Mouse (Mus musculus) erythroid progenitor cell, adult 5-6 weeks (primary cell): ENCODE measurements around the gene Grk2. TPM values are rescaled to one million over a fixed set of nuclear protein-coding genes. Genes with fewer than 3 reads are reported as not detected.

Experiments used
- ATAC-seq: replicated peaks from 2 replicates; pipeline ENCODE4 v1.8.0; 2016; ENCODE audit warnings: moderate number of reproducible peaks, mild to moderate bottlenecking, moderate TSS enrichment, inconsistent platforms; ENCODE audit not compliant: poor library complexity, low FRiP score, severe bottlenecking
- total RNA-seq, 2 experiments: library from RNA; stranded (forward) in 1 of 2; stranded (reverse) in 1 of 2; fragments of 150-400 nt in 1 of 2; fragments of 186-747, 209-891 nt in 1 of 2; gene quantifications; 2 replicates each; pipeline versions ENCODE4 v1.2.3 to v1.2.4; 2015 to 2017; ENCODE audit warnings: low replicate concordance in 2 of 2

Grk2 gene
- 71.3 and 72.8 TPM in 2 replicates for total RNA-seq (2015; ENCODE audit: low replicate concordance)
- 40.5 and 47.1 TPM in 2 replicates for total RNA-seq (2017; ENCODE audit: low replicate concordance)

DNA sequence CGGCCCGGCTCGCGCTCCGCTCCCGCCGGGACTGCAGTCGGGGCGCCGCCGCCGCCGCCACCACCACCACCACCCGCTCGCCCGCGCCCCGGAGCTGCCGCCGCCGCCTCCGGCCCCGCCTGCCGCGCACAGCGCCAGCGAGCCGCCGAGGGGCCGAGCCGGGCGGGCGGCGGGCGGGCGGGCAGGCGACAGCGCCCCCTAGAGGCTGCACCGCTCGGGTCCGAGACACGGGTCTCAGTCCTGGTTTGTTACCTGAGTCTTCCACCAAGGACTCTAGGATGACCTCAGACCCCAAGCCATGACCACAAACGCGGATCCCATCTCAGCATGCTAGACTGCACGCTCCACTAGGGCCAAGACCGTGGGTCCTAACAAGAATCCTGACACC is at the start of gene Grk2:
TSS of gene Grk2 (minus strand) at position 33 of the 388 bp plus-strand sequence.
- peak; percentile 71 for ATAC-seq

DNA sequence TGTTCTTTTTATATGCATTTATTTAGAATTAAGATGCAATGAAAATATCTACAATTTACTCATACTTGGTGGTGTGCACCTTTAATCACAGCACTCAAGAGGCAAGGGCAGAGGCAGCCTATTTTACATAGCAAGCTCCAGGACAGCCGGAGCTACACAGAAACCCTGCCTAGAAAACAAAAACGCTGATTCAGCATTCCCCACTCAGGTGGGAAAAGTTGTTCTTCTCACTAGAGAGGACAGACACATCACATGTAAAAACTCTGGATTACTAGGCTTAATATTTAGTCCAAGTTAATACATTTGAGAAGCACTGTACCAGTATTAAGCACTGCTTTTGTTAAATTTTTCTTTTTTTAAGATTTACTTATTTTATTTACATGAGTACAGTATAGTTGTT is 43.4 kb upstream of the Grk2 start:
- ATAC-seq, result no peak

DNA sequence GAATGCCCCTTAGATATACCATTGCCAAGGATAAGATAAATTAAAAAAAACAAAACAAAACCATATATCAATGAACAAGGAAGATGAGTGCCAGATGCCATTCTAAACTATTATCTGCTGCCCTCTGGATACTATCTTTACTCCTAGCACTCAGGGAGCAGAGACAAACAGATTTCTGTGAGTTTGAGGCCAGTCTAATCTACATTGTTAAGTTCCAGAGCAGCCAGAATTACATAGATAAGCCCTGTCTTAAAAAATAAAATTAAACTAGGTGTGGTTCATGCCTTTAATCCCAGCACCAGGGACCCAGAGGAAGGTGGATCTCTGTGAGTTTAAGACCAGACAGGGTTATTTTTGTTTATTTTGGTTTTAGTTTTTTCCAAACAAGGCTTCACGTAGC is 40.5 kb upstream of the Grk2 start:
- no peak for ATAC-seq

DNA sequence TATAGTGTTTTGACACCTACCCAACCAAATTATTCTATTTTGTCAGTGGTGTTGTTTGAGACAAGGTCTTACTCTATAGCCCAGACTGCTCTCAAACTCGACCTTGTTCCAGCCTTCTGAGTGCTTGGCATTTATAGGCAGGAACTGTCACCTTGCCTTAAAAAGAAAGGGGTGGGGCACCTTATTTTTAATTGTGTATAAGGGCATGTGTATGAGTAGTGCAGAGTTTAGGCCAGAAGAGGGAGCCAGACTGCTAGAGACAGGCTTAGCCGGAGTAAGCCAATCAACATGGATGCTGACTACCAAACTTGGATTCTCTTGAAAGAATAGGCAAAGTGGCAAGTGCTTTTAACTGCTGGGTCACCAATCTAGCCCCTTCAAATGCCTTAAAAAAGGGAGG is 32.1 kb upstream of the Grk2 start:
- ATAC-seq, result peak; percentile 65

DNA sequence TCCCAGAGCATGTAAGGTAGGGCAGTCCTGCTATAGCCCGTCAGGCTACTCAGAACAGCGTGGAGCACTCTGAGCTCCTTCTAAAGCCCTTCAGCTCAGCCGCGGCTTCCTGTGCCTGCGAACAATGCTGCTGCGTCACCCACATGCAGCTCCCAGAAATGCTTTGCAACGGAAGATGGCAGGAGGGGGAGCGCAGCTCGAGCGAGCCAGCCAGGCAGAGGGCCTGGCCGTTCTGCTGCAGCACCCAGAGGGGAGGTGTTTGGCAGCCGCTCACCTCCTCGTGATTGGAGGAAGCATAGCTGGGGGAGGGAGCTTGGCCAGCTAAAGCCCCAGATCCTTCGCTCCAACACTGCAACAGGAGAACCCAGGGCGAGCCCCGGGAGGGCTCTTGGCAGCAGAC is 27.8 kb upstream of the Grk2 start:
- peak; percentile 98 for ATAC-seq

DNA sequence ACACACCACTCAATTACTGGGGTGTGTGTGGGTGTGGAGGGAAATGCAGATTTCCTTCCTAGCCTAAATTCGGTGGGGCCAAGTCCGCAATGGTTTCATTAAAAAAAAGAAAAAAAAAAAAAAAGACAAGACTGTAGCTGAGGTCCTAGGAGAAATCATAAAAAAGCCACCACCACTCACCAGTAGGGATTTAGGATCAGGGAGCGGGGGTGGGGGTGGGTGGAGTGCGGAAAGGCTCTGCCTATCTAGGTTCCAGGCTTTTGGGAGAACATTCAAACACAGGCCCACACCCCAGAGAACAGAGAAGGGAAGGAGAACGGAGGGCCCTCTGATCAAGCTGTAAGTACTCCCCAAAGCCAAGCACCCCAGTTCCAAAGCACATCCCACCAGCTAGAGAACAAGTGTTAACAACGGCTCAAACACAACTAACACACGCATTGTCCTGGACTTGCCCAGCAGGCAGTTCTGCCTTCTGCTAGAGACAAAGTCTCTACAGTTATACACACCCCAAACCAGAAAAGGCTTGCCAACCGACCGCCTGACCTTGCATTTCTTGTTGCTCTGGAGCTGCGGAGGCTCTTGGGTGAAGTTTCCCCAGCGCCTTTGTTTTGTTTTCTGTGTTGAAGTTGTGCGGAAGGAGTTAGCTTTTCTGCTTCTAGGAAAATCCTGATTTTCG is 27.2 kb upstream of the Grk2 start:
- peak; percentile 31; the same call in 1 of the 2 replicates for ATAC-seq

DNA sequence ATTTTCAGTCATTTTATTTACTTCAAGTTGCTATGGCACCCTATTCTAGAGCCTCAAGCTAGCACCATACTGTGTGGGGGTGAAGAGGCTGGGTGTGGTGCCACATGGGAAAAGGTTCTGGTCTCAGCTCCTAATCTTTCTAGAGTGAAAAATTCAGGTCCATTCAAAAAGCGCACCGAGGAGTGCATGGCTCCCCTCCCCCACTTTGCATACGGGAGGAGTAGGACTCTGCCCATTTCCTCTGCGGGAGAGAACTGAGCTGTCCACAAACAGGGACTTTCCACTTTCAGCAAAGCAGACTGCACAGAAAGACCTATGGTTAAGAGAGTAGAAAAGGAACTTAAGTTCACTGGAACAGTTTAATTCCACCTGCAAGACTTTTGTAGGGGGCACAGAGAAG is 26.6 kb upstream of the Grk2 start:
- no peak for ATAC-seq

DNA sequence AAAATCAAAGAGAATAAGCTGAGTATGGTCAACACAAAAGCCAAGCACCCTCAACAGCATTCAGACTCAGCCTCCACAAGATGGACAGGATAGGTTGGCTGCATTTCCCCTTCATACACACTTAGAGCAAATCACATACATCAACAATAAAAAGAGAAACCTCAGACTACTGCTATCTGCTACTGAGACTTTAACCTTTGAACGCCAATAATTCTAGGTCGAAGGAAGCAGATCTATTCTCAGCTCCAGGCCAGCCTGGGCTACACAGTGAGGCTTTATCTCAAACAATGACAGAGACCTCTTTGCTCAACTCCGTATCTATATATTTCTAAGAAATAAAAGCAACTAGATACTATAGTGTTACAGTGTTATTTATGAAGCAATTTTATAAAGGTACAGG is 25.3 kb upstream of the Grk2 start:
- no peak for ATAC-seq

DNA sequence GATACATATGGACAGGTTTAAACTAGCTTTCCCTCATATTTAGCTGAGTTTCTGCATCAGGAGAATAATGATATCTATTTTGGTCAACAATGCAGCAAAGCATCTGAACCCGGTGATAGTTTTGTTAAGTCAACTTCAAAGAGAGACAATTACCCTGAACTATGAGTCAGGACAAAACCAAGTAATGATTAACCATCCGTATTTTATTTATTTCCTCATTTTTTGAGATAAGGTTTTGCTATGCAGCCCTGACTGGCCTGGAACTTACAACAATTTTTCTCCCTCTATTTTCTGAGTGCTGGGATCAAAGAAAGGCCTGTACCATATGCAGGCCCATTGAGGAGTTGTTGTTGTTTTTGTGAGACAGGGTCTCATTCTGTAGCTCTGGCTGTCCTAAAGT is 24.6 kb upstream of the Grk2 start:
- no peak for ATAC-seq

DNA sequence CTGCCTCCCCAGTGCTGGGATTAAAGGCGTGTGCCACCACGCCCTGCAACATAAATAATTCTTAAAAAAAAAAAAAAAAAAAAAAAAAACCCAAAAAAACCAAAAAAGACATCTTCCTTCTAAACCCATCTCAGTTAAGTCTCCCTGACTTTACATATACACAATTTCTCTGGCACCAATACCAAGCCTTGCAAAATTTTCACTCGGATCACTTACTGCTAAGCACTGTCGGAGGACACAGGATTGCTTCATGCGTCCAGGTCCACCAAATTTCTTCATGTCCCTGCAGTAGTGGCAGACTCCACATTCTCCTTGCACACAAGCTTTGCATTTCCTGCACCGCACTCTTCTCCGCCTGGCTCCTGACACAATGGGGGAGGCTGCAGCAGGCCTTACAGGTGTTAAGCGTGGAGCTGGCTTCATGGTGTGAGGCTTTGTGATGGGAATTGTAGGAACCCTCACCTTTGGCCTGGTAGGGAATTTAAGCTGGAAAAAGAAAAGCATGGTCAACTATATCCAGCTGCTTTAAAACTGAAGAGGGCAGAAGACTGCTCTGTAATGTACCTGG is 22.8 kb upstream of the Grk2 start:
- no peak for ATAC-seq

DNA sequence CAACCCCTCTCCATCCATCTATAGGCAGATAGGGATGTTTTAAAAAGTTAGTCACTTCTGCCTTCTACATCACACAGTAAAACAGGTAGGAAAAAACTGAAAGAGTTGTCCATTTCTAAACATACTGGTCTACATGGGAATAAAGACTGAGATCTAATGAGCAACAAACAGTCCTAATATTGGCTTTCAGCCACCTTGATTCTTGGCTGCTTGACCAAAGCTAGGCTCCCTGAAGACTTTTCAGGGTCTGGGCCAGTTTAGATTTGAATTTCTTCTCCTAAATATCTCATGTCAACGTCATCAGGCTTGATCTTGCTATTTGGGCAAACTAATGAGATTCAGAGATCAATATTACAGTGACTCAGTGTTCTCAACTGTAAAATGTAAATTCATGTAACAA is 20.9 kb upstream of the Grk2 start:
- ATAC-seq, result no peak

DNA sequence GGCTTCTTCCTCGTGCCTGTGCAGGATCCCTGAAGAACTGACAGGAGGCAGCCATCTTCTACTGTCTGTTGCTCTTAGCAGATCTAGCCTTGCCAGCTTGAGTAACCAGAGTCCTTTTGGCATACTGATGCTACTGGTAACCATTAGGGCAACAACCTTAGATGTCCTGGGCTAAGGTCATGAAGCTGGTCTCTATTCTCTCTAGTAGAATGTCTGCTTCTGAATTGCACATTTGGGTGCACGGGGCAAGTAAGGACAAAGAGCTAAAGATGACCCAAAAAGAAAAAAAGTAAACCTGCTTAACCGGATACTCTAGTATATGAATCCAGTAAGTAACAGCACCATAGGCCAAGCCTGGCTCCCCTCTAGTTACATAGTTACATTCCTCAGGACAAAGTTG is 20.1 kb upstream of the Grk2 start:
- ATAC-seq, result no peak

DNA sequence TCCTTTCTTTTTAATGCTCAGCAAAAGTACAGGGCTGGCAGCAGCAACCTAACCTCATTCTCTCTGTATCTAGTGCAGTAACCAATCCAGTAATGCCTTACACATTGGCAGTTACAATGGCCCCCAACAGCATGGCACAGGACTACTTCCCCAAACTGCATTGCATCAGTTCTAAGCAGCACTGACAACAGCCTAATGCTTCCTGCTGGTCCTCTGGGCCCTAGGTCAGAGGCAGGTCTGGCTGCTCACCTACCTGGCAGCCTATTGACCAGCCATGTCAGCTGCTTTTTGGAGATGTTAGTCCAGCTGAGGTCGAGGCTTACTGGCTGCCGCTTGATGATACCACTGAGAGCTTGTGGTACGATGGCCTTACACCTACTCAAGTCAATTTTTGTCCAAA is 16.1 kb upstream of the Grk2 start:
- no peak for ATAC-seq

DNA sequence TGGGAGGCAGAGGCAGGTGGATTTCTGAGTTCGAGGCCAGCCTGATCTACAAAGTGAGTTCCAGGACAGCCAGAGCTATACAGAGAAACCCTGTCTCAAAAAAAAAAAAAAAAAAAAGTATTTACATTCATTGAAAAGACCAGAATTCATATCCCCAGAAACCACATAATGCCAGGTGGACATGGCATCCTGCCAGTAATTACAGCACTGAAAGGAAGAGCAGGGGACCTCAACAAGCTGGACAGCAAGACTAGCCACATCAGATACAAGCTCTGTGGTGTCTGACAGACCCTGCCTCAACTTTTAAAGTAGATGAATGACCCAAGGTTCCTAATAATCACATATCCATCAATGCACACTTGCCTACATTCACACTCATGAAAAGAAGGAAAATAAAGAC is 15.6 kb upstream of the Grk2 start:
- no peak for ATAC-seq

DNA sequence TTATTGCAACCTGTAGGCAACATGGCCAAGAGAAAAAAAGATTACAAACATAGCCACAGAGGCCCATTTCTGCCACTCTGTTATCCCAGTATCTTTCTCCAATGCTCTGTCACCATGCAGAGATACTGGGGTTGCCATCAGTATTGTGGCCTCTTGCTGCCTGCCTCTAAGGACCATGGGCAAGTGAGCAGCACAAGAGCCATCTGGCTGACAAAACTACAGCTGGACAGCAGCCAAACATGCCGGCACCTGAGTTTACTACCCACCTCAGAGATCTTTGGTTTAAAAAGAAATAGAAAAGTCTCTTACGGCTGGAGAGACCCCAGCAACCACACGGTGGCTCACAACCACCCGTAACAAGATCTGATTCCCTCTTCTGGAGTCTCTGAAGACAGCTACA is 13.2 kb upstream of the Grk2 start:
- no peak for ATAC-seq

DNA sequence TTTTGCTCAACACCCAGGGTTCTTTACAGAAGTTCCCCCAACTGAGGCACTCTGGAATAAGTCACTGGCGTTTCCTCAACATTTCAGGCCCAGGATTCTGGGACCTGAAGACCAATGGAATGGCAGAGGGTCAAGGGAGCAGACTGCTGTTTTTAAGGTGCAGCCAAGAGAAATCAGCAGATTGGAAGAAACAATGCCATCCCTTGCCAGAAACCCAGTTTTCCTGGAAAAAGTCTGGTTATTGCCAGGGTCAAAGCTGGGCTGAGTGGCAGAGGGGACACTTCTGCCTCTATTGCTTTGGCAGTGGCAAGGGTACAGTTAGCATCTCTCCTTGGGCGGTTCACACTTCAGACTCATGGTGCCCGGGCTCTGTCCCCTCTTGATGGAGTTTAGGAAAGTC is 11.2 kb upstream of the Grk2 start:
- ATAC-seq, result no peak

DNA sequence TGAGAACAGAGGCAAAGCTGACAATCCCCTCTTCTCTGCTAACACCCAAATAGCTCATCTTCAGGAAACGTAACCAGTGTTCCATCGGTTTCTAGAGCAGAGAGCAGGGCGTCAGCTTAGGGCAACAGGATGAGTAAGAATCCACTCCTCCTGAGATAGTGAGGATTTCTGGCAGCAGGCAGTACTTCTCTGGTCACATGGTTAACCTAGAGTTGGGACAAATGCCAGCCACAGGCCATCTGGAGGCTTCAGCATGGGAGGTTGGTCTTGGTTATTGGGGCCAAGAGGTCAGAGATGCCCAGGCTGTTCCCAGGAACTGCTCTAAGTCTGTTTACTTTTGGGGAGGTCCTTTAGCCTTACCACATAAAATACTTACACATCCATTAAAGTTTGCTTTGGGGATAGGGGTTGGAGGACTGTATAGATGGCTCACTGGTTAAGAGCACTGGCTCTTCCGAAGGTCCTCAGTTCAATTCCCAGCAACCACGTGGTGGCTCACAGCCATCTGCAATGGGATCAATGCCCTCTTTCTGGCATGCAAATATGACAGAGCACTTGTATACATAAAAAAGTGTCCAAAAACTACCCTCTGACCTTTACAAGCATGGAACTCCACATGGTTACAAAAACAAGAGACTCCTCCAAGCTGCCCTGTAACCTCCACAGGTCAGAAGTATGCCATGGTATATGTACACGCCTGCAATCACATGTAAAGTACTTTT is 9.4 kb upstream of the Grk2 start:
- 0 out of 2 replicates have a peak, but pooled peaks have one; percentile 35 for ATAC-seq

DNA sequence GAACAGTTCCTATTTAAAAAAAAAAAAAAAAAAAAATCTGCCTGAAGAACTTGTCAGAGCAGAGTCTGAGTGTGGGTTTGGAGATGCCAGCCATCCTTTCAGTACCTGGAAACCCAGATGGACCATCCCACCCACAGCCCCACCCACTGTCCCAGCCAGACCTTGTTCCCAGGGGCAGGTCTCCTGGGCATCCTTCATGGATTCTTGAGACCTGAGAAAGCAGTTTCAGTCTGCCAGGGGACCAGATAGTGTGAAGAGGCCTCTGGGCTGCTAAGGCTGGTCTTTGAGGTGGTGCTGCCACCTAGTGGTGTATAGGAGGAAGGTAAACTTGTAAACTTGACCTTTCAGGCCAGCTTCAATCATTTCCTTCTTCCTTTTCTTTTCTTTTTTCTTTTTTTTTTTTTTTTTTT is 3.8 kb upstream of the Grk2 start:
- ATAC-seq, result peak; percentile 40; the same call in 1 of the 2 replicates

DNA sequence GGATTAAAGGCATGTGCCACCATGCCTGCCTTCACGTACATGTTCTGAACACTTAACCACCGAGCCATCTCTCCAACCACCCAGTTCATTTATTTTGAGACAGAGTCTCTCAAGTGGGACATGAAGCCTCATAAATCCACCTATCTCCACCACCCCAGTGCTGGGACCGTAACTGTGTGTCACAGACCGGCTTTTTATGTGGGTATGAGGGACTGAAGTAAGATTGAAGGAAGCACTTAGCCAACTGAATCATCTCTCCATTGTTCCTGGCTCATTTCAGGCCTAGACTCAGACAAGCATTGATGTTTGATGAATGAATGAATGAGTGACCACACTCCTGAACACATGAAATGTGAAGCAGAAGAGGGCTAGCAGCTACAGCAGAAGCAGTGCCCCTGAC is 3.3 kb upstream of the Grk2 start:
- ATAC-seq, result no peak

DNA sequence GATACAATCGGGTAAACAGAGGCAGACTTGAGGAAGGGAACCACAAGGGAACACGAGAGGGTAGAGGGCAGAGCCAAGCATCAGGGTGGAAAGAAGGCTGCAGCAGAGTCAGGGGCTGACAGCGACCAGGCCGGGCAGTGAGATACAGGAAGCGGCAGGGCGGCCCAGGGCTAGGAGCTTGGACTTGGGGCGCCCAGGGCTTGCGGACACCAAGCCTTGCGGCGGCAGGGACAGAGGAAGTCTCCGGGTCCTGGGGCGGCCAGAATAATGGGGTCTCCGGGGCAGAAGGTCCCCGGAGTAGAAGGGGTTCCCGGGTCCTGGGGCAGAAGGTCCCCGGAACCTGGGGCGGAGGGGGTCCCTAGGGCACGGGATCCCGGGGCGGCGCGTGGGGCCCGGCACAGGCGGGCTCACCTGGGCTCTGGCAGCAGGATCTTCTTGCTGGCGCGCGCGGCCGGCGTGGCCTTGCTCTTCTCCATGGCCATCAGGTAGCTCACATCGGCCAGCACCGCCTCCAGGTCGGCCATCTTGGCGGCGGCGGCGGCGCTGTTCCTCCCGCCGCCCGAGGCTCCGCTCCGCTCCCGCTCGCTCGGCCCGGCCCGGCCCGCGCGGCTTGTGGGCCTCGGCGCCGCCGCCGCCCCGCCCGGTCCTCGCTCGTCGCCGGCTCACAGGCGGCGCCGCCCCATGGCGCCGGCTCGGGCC is 382 bp downstream of the Grk2 start:
- peak; percentile 61 for ATAC-seq

DNA sequence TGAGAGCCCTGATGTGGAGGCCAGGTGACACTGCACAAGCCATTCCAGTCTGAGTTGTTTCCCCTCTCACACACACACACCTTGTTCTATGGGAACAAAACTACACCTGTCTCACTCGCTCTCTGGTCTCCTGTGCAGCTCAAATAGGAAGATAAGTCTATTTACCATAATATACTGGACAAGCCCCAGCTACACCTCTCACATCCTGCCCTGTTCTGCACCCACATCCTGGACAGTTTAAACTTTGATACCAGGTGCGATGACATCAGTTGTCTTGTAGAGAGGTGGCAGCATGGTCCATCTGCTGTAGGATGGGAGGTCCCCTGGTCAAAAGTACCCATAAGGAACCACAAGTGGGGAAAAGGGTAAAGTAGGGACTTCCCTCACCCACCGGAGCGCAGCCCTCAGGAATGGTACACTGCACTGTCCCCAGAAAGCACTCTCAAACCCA is 1.1 kb downstream of the Grk2 start:
- ATAC-seq, result no peak
